Mouse (Mus musculus) myocyte (in vitro differentiated cells): ENCODE results near the gene Rcc2. TPM values are rescaled to one million over a fixed set of nuclear protein-coding genes. Genes with fewer than 3 reads are reported as not detected.
A peak's percentile ranks its signal among the peaks of the same experiment; 100 is the strongest.

Experiments used
- H3K27me3 ChIP-seq: one replicate; pipeline ENCODE4 v1.6.1; 2011; ENCODE audit not compliant: control insufficient read depth, insufficient read depth, insufficient read length
- H3K36me3 ChIP-seq: one replicate; pipeline ENCODE4 v1.6.1; 2011; ENCODE audit not compliant: control insufficient read depth, insufficient read depth
- H3K4me2 ChIP-seq: one replicate; pipeline ENCODE4 v1.6.1; 2011; ENCODE audit warnings: low read depth, control low read depth
- H3K4me3 ChIP-seq: one replicate; pipeline ENCODE4 v1.5.1; 2011; ENCODE audit warnings: mild to moderate bottlenecking, control low read depth, moderate library complexity
- H3K79me2 ChIP-seq: one replicate; pipeline ENCODE4 v1.6.1; 2011; ENCODE audit not compliant: control insufficient read depth, insufficient read depth
- H3ac ChIP-seq: one replicate; pipeline ENCODE4 v1.6.1; 2011; ENCODE audit not compliant: control insufficient read depth, insufficient read length
- CEBPB ChIP-seq: IDR thresholded peaks from 2 replicates; pipeline ENCODE4 v1.6.1; 2011; ENCODE audit warnings: mild to moderate bottlenecking, moderate library complexity; ENCODE audit not compliant: poor library complexity, insufficient read depth, severe bottlenecking
- E2F4 ChIP-seq: IDR thresholded peaks from one replicate; pipeline ENCODE4 v1.6.1; 2011; ENCODE audit warnings: mild to moderate bottlenecking, control low read depth, moderate library complexity; ENCODE audit not compliant: insufficient read depth
- MAX ChIP-seq: IDR thresholded peaks from one replicate; pipeline ENCODE4 v1.6.1; 2011; ENCODE audit warnings: low read depth, mild to moderate bottlenecking, control low read depth
- MYOD1 ChIP-seq, 3 experiments: IDR thresholded peaks; one replicate each; pipeline ENCODE4 v1.6.1; 2011; ENCODE audit warnings: control low read depth in 2 of 3, low read depth in 2 of 3, mild to moderate bottlenecking in 2 of 3, moderate library complexity in 1 of 3; ENCODE audit not compliant: insufficient read length in 2 of 3, control insufficient read depth in 1 of 3
- MYOG ChIP-seq, 3 experiments: IDR thresholded peaks; one replicate each; pipeline ENCODE4 v1.6.1; 2011; ENCODE audit warnings: control low read depth in 2 of 3, low read depth in 2 of 3, mild to moderate bottlenecking in 2 of 3; ENCODE audit not compliant: insufficient read length in 2 of 3, control insufficient read depth in 1 of 3, insufficient read depth in 1 of 3
- POLR2A ChIP-seq: IDR thresholded peaks from one replicate; pipeline ENCODE4 v1.6.1; 2011; ENCODE audit warnings: low read depth, mild to moderate bottlenecking, control low read depth, moderate library complexity; ENCODE audit not compliant: insufficient read length
- POLR2AphosphoS2 ChIP-seq: IDR thresholded peaks from one replicate; pipeline ENCODE4 v1.6.1; 2011; ENCODE audit warnings: low read depth, control low read depth; ENCODE audit not compliant: insufficient read length
- REST ChIP-seq: IDR thresholded peaks from one replicate; pipeline ENCODE4 v1.6.1; 2011; ENCODE audit warnings: mild to moderate bottlenecking, control low read depth, moderate library complexity; ENCODE audit not compliant: insufficient read depth, insufficient read length
- SRF ChIP-seq: IDR thresholded peaks from one replicate; pipeline ENCODE4 v1.6.1; 2011; ENCODE audit warnings: low read depth; ENCODE audit not compliant: control insufficient read depth, insufficient read length
- TCF12 ChIP-seq: IDR thresholded peaks from one replicate; pipeline ENCODE4 v1.6.1; 2011; ENCODE audit warnings: mild to moderate bottlenecking, control low read depth; ENCODE audit not compliant: poor library complexity, insufficient read depth, severe bottlenecking
- TCF3 ChIP-seq: IDR thresholded peaks from one replicate; pipeline ENCODE4 v1.6.1; 2011; ENCODE audit warnings: low read depth, control low read depth; ENCODE audit not compliant: insufficient read length
- USF1 ChIP-seq: IDR thresholded peaks from one replicate; pipeline ENCODE4 v1.6.1; 2011; ENCODE audit warnings: low read depth, mild to moderate bottlenecking, control low read depth, moderate library complexity
- polyA plus RNA-seq: library from polyadenylated mRNA; unstranded; fragments of >200 nt; fragmentation: generic; extraction: Trizol; gene quantifications from one replicate; pipeline ENCODE4 v1.2.1, GENCODE M21; 2012; ENCODE audit warnings: missing spikeins

Rcc2 gene
- polyA plus RNA-seq, 1 experiment = 167 TPM

DNA sequence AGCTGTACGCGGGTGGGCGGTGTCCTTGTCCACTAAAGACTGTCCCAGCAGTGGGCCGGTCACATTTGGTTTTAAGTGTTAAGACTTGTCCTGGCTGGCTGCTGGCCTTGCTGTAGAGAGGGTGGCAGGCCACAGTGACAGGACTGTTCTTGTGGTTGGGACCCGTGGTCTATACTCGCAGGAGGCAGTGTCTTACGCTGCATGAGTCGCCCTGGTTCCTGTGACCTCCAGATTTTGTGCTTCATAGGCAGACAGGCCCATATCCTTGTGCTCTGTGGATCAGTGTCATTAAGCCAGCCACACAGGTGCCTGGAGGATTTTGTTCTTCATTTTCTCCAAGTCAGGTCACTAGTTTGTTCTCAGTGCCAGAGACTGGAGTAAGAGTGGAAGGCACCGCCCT is 18.1 kb downstream of the Rcc2 start:
- no peaks in the 10 kb centered on the region for H3K27me3 ChIP-seq
- H3K36me3 ChIP-seq = peaks cover 75% of the 10 kb centered on the region
- TF ChIP-seq USF1 (no peak), CEBPB (no peak), POLR2A (peak; percentile 1), SRF (no peak), POLR2AphosphoS2 (no peak), REST (no peak), MYOD1 (IDR thresholded peaks at IDR 0.05; ENCODE audit: control insufficient read depth in 1 of 3, insufficient read length in 2 of 3, low read depth in 2 of 3) (no peak)
- H3ac ChIP-seq = no peak overlapping the region
- H3K4me2 ChIP-seq = no peak overlapping the region
- peaks cover 3% of the 10 kb centered on the region for H3K79me2 ChIP-seq
- H3K4me3 ChIP-seq = no peak overlapping the region

GRCm38 (mm10) chr4:140720091-140720490 is 19.8 kb downstream of the Rcc2 start:
- H3K27me3 ChIP-seq = no peaks in the 10 kb centered on the region
- no peaks in the 10 kb centered on the region for H3K79me2 ChIP-seq
- no peak overlapping the region for H3ac ChIP-seq
- TF ChIP-seq TCF12 (no peak), POLR2AphosphoS2 (no peak), TCF3 (no peak), E2F4 (no peak), CEBPB (no peak), SRF (no peak), REST (no peak), MYOD1 (IDR thresholded peaks at IDR 0.05; ENCODE audit: control insufficient read depth in 1 of 3, insufficient read length in 2 of 3, low read depth in 2 of 3) (no peak), MAX (no peak), POLR2A (no peak), MYOG (IDR thresholded peaks at IDR 0.05; ENCODE audit: control insufficient read depth in 1 of 3, insufficient read depth in 1 of 3, insufficient read length in 2 of 3, low read depth in 2 of 3) (no peak)
- H3K4me2 ChIP-seq = no peak overlapping the region
- H3K36me3 ChIP-seq = peaks cover 69% of the 10 kb centered on the region
- H3K4me3 ChIP-seq = no peak overlapping the region

- H3K79me2 ChIP-seq = no peaks in the 10 kb centered on the region
- H3K4me3 ChIP-seq = no peak overlapping the region
- no peak overlapping the region for H3ac ChIP-seq
- TF ChIP-seq POLR2AphosphoS2 = peak; percentile 20
- TF ChIP-seq TCF12 = no peak
- H3K4me2 ChIP-seq = no peak overlapping the region
- H3K36me3 ChIP-seq = peaks cover 50% of the 10 kb centered on the region
- H3K27me3 ChIP-seq = no peaks in the 10 kb centered on the region
Observed at GRCm38 (mm10) chr4:140721968-140722490, 21.7 kb downstream of the Rcc2 start.

DNA sequence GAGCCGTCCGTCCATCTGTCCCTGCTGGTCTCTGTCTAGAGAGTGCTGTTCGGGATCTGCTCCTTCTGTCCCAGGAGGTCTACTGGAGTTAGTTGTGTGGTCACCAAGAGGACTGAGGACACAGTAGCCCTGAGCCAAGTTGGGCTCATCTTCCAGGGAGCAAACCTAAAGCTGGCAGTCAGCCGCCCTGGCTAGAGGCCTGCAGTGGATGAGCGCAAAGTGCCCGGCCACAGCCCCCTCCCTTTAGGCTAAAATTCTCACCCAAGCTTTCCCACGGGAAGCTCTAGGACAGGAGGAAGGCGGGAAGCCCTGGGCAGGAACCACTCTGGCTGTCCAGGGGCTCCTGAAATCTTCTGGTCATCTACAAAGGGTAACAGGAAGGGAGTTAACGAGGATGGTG is 22.4 kb downstream of the Rcc2 start:
- Histone ChIP-seq H3ac (no peak overlapping the region), H3K79me2 (no peaks in the 10 kb centered on the region), H3K36me3 (peaks cover 46% of the 10 kb centered on the region), H3K4me2 (no peak overlapping the region), H3K4me3 (no peak overlapping the region), H3K27me3 (no peaks in the 10 kb centered on the region)
- TF ChIP-seq SRF = no peak
- TF ChIP-seq MAX = no peak
- no peak for TF ChIP-seq TCF3
- TF ChIP-seq POLR2AphosphoS2 = no peak
- TF ChIP-seq E2F4 = no peak
- TF ChIP-seq REST = no peak
- no peak for TF ChIP-seq POLR2A
- TF ChIP-seq USF1 = no peak
- TF ChIP-seq MYOG (IDR thresholded peaks at IDR 0.05; ENCODE audit: control insufficient read depth in 1 of 3, insufficient read depth in 1 of 3, insufficient read length in 2 of 3, low read depth in 2 of 3) = no peak
- TF ChIP-seq TCF12 = no peak
- TF ChIP-seq MYOD1 (IDR thresholded peaks at IDR 0.05; ENCODE audit: control insufficient read depth in 1 of 3, insufficient read length in 2 of 3, low read depth in 2 of 3) = no peak
- no peak for TF ChIP-seq CEBPB

- H3K79me2 ChIP-seq = no peaks in the 10 kb centered on the region
- H3K27me3 ChIP-seq = no peaks in the 10 kb centered on the region
- TF ChIP-seq POLR2A (peak; percentile 32), MAX (no peak)
- H3K4me2 ChIP-seq = no peak overlapping the region
- H3K36me3 ChIP-seq = peaks cover 41% of the 10 kb centered on the region
- H3K4me3 ChIP-seq = no peak overlapping the region
- no peak overlapping the region for H3ac ChIP-seq
Observed at GRCm38 (mm10) chr4:140723192-140723591, 22.9 kb downstream of the Rcc2 start.
